Mouse (Mus musculus) retina, postnatal 7 days (tissue): Measurements from ENCODE around the gene Kcnk2.

ENCODE experiments used
- DNase-seq: peaks from one replicate; pipeline ENCODE4 v3.0.0-alpha.2; 2012; ENCODE audit warnings: low read depth, low spot score

Gene Kcnk2

DNA sequence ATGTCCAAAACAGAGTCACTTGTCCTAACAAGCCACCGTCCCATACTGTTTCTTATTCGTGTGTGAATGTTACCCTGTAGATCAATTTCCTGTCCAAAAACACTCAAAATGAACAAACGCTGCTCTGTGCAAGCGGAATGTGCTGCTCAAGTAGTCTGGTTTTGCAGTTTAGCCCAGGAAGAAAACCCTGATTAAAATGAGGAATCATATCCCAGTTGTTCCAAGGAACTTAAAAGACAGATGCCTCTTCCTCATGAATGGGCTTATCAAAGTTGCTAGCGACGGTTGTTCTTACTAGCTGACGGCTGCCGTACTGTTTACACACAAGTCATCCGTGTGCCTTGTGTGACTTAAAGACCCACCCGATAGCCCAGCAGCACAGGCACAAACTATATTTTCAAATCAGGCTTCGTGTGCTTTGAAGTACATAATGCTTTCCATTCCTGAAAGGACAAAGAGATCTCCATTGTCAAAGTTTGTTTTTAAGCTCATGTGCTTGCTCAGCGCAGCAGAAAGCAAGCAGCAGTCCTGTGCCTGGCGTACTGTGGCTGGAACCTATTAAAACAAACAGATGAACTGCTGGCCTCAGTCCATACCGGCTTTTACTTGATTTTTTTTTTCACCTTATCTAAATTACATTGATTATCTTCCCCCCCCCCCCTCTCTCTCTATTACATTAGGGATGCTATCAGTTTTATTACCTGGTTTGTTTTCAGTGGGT lies at the start of gene Kcnk2:
TSS of gene Kcnk2 (minus strand) at position 51 of the 721 bp plus-strand sequence.
- DNase-seq = no peak

DNA sequence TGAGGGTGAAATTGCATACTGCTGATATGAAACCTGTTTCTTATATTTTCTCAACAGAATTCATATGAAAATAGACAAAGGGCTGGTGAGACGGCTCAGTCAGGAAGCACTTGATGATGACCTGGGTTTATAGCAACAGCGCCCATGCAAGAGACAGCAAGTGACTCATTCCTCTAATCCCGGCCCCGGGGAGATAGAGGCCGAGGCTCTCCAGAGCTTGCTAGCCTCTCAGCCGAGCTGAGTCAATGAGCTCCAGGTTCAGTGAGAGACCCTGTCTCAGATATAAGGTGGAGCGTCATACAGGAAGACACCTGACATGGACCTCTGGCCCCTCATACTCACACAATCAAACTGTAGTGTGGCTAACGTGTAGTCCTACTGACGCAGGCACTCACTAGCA lies 38.7 kb upstream of the Kcnk2 start:
- DNase-seq = no peak

DNA sequence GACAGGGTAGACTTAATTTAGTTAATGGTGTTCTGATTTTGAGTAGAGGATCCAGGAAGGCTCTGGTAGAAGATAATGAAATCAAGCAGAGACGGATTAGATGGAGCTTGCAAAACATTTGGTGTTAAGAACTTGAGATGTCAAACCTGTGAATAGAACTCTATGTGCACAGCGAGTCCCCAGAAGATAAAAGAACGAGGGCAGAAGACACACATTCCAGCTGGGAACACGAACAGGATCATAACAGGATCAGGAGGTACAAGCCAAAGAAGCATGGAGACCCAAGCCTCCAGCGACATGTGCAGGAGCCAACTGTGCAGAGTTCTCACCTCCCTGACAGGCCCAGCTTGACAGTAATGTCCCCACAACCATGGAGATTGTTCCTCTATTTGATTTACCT lies 35.1 kb upstream of the Kcnk2 start:
- no peak for DNase-seq

DNA sequence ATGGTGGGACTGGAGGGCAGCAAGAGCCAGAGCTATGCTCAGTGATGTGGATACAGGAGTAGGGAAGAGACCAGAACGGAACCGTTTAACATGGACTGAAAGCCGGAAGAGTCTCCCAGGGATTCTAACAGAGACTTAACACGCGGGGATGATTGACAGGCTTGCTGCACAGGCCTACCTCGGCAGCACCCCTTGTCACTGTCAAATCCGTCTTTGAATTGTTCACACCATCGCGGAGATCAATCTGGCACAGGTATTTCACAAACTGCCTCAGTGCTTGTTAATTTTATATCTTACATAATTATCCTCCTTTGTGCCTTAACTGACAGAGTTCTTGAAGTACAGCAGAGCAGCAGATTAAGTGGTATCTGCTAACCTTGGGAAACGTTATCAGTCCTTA lies 33.4 kb upstream of the Kcnk2 start:
- DNase-seq = no peak

DNA sequence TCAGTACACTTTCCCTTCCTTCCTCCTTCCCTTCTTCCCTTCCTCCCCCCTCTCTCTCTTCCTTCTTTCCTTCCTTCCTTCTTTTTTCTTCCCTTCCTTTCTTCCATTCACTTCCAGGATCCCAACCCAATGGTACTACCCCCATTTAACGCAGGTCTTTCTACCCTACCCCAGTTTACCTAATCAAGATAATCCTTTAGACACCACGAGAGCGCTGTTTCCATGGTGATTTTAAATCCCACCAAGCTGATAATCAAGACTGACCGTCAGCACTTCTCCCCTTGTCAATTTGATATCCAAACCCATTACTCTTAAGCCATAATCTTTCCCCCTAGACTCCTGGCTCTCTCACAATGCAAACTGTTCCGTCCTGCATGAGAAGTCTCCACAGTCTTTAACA lies 29.4 kb upstream of the Kcnk2 start:
- DNase-seq = no peak

DNA sequence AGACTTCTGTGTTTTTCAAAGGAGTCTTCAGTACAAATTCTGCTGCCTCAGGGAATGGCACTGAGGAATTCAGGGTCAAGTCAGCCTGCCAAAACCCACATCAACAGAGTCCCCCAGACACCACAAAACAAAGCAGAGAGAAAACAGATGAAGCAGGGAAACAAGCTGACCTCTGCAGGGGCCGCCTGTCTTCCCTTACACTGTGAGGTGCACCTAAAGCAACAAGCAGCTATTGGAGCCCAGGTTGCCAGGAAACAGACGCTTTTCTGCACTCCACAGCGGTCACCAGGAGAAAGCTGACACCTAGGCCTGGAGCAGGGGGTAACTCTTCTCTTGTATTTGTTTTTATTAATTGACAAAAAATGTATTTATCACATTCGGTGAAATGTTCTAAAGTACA lies 28.5 kb upstream of the Kcnk2 start:
- DNase-seq = no peak

DNA sequence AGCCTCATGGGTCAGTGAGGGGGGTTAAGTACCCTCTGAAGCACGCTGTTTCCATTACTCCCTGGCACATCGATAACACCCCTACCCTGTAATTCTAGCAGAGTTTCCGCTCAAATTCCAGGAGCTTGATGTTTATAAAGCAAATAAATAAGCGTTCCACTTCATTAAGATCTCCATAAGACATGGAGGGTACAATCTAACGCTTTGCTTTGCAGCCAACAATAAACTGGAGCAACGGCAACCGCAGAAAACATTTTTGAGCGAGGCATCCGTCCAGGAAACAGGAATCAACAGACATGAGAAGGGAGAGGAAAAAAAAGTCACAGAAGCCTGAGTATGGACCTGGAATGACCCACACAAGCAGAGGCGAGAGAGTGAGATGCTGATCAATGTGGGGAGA lies 27.5 kb upstream of the Kcnk2 start:
- no peak for DNase-seq

DNA sequence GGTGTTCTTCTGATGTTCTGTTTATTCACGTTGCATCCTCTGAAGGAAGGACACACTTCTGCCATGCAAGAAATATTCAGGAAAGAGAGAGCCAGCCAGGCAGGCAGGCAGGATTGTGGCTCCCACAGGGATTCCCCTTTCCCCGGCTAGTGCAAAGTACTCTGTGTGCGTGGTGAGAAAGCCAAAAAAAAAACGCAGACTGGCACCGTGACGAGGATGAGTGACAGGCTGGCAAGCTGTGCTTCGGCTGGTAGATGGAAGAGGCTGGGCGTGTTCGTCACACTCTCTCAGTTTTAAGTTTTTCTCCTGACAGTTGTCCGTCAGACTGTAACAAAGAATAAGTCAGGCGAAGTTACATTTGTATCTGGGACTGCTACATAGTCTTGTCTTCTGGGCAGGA lies 24.2 kb upstream of the Kcnk2 start:
- no peak for DNase-seq

DNA sequence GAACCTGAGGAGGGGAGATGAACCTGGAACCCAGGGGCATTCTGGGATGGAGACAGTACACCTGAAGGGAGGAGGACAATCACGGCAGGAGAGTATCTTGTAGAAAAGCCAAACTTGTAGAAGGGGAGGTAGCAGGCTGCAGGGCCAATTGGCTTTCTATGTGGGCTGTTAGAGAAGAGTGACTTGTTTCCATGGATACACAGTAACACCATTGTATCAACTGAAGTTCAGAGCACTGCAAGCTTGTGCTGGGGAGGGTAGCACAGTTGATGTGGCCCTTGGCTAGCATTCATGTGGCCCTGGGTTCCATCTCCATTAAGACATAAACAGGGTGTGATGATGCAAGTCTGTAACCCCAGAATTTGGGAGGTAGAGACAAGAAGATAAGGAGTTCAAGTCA lies 17.8 kb upstream of the Kcnk2 start:
- DNase-seq = no peak

DNA sequence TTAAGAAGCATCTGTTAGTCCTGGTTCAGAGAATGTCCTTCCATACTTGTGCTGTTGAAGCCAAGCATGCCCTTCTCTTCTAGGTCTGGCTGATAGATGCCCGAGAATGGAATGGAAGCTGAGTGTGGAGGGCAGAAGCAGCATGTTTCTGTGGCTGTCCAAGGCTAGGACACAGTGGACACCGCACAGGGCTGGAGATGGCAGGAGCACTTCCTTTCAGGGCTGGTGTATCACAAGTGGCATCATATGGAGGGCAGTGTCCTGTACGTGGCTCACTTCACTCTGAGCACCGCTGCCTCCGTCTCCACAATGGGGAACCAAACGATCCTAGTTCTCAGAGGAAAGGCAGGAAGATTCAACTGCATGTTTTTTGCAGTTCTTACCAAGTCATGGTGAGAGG lies 7.8 kb upstream of the Kcnk2 start:
- DNase-seq = no peak

DNA sequence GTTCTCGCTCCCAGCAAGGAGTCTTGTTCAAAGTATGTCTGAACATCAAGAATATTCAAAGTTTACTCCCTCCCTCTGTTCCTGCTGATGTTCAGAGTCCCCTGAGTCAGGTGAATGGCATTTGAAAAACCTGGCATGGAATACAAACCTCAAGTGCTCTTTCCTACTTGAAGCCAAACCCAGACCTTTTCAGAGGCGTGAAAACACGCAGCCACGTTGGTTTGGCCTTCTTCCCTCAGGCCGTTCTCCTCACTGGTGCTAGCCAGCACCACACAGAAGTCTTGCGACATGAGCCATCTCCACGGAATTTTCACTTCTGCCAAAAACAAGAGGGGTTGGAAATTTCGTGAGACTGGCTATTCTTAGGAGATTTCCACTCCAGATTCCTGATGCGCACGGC lies 3.1 kb upstream of the Kcnk2 start:
- DNase-seq = no peak

DNA sequence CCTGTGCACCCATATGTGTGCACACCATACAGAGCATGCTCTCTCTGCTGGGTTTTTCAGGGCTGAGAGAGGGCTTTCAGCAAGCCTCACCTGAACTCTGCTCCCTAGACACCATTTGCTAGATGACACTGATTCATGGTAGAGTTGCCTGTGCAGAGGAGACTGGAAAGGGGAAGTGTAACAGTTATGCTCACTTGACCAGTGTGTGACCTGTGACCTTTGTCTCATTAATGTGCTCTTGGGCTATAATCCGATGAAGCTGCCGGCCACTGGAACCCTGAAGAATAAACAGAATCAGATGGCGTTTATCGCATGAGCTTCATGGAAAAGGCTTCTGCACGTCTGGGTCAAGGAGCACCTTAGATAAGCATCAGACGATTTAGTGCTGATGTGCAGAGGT lies 1.5 kb upstream of the Kcnk2 start:
- no peak for DNase-seq

DNA sequence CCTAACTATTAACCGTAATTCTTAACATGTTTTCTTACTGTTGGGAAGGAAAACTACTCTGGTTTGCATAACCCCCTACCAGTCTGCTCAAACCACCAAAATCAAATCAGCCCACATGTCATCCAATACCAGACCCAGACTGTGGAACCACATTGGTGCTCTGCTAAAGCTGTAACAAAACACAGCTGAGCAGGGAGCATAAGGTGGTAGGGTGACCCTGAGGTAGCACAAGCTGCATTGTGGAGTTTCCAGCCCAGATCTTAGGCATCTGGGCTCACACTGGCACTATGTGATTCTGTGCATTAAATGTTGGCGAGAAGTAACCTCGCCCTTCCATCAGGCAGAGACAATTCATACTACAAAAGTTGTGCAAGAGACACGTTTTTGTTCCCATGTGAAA lies 1.1 kb upstream of the Kcnk2 start:
- DNase-seq = no peak

DNA sequence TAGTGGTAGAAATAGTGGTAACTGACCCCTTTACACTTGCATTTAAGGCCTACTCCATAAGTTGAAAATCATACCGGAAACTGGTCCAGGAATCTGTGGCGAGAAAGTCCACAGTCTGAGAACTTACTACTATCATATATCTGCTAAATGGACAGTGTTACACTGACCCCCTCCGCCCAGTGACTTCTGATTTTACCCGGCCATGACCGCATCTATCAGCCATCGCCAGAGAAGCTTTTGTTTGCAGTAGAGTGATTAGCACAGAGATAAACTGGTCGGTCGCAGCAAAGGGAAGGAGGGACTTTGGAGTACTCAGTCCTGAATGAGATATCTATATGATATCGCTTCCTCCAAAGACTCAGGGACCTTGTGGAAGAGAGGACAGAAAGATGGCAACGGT lies 15.2 kb downstream of the Kcnk2 start:
- DNase-seq = no peak

DNA sequence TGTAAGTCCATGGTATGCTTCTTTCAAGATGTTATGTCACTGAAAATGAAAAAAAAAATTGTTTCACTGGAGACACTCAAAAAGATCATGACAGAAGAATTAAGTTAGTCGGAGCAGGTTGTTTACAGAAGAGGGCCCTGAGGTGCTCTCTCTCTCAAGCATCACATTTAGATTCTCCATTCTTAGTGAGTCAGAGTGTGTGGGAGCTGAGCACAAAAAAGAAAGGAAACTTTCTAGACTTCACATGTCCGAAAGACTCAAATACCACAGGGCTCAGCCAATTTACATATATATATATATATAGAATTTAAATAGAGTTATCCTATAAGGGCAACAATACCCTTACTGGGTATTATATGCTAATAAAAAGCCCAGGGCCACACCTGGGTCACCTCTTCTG lies 15.9 kb downstream of the Kcnk2 start:
- DNase-seq = no peak

DNA sequence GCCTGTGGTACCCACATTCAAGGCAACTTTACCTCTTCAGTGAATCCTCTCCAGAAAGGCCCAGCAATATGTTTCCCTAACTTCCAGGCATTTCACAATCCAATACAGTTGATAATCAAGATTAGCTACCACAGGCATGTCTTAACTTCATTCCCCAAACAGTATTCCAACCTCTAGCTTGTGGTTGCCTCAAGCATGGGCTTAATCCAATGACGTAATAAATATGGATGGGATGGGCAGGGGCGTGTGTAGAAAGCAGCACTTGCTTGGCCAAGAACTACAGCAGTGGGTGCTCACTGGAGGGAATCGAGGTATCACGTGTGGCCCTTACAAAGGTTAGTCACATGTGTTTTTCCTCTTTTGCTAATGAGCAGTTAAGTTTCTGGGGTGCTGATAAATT lies 34.4 kb downstream of the Kcnk2 start:
- no peak for DNase-seq

DNA sequence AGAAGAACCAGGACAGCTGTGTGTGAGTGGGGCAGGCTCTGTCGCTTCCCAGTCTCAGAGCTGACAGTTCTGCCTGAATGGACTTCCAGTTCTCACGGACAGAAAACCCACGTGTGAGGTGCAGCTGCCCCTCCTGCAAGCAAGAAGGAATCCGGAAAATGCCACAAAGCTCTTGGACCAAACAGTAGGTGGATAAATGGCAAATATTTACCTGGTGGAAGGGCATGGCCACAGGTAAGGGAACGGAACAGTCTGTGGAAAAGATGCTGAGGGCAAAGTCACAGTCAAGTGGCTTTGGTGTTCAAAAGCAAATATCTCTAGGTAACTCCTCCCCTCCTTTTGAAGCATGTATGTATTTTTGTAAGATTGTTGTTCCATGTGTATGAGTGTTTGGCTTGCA lies 37.9 kb downstream of the Kcnk2 start:
- no peak for DNase-seq

DNA sequence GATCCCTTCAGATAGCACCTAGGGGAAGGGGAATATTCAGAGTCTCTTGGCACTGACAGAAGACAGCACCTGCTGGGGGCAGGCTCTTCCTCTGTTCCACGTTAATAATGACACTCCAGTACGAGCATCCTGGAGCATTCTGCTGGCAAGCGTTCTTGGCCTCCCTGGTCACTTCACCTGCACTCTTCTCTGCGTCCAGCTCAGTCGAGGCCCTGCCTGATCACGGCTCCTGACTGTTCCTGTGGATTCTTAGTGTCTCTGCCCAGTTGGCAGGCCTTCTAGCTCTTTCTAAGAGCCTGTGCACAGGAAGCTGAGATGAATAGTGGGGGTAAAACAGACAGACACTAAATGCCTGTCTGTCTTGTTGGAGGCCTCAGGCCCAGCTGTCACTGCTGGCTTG lies 39.5 kb downstream of the Kcnk2 start:
- DNase-seq = no peak

DNA sequence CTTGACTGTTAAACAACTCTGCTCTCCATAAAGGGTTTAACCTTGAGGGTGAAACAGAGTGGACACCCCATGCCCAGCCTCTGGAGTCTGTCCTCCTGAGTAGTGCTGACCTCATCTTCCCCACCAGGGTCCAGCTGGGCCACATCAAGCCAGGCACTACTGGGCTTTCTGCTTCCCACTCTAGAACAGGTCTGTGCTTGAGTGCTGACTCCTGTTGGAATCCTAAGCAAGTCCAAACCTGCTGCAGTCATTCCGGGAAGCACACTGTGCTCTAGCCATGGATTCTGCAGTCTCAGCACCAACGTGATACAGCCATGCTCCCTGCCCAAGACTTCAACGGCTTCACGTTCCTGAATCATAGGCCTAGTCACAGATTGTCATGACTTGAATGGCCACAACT lies 42.4 kb downstream of the Kcnk2 start:
- DNase-seq = no peak

DNA sequence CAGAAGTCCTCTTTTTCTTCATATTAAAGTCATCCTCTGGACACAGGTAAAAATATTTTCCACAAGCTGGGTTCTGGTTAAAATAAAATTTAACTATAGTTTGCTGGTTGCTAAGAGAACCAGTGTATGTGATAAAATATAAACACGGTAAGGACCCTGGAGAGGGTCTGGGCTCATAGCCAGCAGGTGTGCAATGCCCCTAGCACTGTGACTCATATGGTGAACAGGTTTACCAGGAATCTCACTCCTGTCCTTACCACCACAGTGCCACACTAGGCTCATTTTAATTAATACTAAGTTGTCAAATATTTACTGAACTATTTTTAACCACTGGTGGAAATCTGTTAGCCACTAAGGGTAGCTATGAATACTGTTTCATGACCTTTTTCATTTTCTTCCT lies 48.2 kb downstream of the Kcnk2 start:
- DNase-seq = no peak

DNA sequence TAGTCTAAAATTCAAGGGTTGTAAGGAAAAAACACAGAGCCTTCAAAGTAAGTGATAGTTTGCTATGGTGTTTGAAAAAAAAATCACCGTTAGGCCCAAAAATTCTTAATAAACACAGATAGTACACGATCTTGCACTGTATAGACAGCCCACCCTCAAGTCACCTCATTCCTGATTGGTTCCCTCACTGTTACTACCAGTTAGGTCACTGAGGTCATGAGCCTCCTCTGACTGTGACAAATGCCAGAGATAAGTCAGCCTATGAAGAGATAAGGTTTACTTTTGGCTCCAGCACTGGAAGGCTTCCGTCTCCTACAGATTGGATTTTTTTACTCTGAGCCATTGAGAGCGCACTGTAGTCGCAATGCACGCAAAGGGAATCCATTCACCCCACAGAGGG lies 50.3 kb downstream of the Kcnk2 start:
- no peak for DNase-seq

DNA sequence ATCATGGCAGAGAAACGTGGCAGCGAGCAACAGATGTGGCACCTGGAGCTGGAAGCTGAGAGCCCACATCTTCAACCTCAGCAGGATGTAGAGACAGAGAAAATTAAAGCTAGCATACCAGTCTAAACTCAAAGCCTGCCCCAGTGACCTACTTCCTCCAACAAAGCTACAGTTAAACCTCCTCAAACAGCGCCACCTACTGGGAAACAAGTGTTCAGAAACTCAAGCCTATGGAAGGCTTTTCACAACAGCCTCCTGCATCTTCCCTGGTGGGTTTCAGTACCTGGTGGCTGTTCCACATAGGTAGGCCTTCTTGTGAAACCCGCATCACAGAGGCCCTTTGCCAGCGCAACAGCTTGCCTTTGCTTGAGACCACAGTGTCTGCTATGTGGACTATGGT lies 52.9 kb downstream of the Kcnk2 start:
- DNase-seq = no peak

DNA sequence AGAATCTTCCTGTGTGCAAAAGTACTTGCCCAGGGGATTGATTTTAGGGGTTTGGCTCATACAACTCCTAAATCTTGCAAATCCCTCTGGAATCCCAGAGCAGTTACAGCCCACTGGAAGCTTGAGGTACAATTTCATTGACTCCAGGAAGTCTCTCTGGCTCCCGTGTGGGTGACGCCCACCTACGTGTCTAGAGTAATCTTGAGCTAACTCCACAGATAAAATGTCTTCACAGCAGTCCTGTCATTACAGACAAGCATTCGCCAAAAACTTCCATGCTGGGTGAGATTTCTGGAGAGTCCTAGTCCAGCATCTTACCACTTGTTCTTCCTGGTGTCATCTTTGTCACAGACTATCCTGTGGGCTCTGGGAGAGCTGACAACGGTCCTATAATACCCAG lies 56.9 kb downstream of the Kcnk2 start:
- DNase-seq = no peak
